Mouse (Mus musculus) bone marrow macrophage, adult 2 months (primary cell): Measurements from ENCODE around the gene Mansc1. TPM values are rescaled to one million over a fixed set of nuclear protein-coding genes. Genes with fewer than 3 reads are reported as not detected.

Experiments used
- H3K27ac ChIP-seq: 2 replicates; pipeline ENCODE4 v1.5.1; 2012; ENCODE audit warnings: low read depth, low read length; ENCODE audit not compliant: insufficient read depth
- H3K4me1 ChIP-seq: 2 replicates; pipeline ENCODE4 v1.6.1; 2012; ENCODE audit warnings: low read length; ENCODE audit not compliant: control insufficient read depth, insufficient read depth
- H3K4me3 ChIP-seq: 2 replicates; pipeline ENCODE4 v1.5.1; 2012; ENCODE audit warnings: mild to moderate bottlenecking, low read length, moderate library complexity; ENCODE audit not compliant: insufficient read depth
- CTCF ChIP-seq: IDR thresholded peaks from 2 replicates; pipeline ENCODE4 v1.5.1; 2012; ENCODE audit warnings: low read depth, mild to moderate bottlenecking, low read length, moderate library complexity
- POLR2A ChIP-seq: IDR thresholded peaks from 2 replicates; pipeline ENCODE4 v1.6.1; 2012; ENCODE audit warnings: mild to moderate bottlenecking, low read depth, low read length, borderline replicate concordance
- polyA plus RNA-seq: library from polyadenylated mRNA; stranded (reverse); fragments of >200 nt; gene quantifications from 2 replicates; pipeline ENCODE4 v1.2.4, GENCODE M21; 2012; ENCODE audit not compliant: missing spikeins, insufficient read depth, insufficient read length

The Mansc1 gene
- polyA plus RNA-seq, 1 experiment = 5.6 TPM

DNA sequence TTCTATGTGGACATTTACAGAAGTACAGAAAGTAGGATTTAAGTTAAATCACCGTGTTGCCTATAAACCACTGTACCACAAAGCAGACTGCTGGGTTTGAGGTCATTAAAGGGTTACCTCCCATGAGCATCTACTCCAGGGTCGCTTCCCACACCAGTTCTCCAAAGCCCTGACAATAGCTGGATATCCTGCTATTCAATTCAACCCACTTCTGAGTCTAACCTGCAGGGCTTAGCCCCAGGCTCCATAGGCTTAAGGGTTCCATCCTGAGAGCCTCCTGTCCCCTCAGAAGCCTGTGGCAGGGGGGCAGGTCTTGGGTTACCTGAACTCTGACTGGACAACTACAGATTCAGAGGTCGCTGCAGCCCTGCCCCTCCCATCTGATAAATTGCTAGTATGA is 12.2 kb downstream of the Mansc1 start:
- TF ChIP-seq CTCF (no peak), POLR2A (no peak)
- peaks cover 9% of the 10 kb centered on the region for H3K4me1 ChIP-seq
- H3K4me3 ChIP-seq = no peak overlapping the region
- H3K27ac ChIP-seq = no peak overlapping the region

- no peak overlapping the region for H3K4me3 ChIP-seq
These were observed 14.7 kb downstream of the Mansc1 start for GRCm38 (mm10) chr6:134617589-134617988.

DNA sequence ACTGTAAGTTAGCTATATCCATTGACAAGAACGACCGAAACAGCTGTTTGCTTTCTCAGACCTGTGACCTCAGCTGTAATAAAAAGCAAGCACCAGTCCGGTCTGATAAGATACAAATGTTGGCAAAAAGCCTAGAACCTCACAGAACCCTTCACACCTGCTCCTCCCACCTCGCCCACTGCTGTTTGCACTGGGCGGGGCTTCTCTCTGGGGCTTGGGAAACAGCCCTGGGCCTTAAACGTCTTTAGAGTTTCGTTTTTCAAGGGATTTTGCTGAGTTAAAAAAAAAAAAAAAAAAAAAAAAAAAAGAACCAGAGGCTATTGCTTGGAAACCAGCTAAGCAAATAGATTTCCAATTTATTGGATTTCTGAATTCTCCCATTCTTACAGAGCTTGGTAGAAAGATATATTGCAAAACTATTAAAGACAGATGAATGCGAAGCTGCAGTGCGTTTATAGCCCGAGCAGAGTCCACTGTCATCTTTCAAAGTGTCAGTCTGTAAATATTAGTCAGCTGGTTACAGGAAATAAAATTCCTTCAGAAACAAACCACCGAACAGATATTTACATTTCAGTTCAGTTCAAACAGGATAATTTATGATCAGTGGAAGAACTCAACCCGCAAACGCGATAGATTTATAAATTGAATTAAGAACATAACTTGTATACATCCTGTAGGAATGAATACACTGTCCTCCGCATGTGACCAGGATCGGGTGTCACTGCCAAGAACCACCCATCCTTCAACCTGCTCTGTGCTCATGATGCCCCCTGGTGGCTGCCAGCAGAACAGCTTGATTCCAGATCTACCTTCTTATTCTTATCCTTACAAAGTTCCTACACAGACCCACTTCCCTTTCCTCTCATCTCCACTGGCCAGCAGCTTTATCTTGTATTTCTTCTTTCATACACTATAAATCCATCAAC is 17.3 kb downstream of the Mansc1 start:
- H3K4me1 ChIP-seq = no peaks in the 10 kb centered on the region
- H3K4me3 ChIP-seq = no peak overlapping the region
- no peak overlapping the region for H3K27ac ChIP-seq
- peak; percentile 88 for TF ChIP-seq CTCF
- TF ChIP-seq POLR2A = no peak

More at GRCm38 (mm10) chr6:134617589-134617988, 14.7 kb downstream of the Mansc1 start:
- H3K4me1 ChIP-seq = peaks cover 9% of the 10 kb centered on the region
- H3K27ac ChIP-seq = no peak overlapping the region
- TF ChIP-seq CTCF (no peak), POLR2A (no peak)

DNA sequence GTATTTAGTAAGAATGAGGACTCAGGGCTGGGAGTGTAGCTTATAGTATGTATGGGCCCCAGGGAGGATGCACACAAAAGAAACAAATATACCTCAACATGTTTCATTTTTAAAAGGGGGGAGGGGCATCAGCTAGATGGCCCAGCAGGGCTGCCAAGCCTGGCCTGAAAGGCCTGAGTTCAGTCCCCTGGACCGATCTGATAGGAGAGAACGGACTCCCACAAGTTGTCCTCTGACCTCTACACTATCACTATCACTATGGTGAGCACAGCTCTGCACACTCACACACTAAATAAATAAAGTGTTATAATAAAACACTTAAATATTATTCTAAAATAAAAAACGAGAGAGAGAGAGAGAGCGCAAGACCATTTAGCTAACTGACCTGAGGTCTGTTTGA is 18.0 kb downstream of the Mansc1 start:
- Histone ChIP-seq H3K27ac (no peak overlapping the region), H3K4me1 (no peaks in the 10 kb centered on the region), H3K4me3 (no peak overlapping the region)
- no peak for TF ChIP-seq CTCF
- no peak for TF ChIP-seq POLR2A

DNA sequence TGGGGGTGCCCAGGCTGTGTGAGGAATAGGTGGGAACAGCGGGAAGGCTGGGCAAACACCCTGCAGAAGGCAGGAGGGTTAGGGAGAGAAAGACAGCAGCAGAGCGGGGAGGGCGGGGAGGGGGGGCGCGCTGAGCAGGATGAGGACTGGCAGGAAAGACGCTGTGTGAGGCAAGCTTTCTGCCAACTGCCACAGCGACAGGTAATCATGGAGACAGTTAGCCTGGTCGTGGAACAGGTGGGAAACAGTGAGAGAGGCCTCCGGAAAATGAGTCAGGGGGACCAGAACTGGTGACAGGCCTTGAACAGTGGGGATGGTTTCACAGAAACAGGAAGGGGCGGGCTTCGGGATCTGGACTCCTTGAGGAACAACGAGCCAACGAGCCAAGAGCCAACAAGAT is 20.4 kb downstream of the Mansc1 start:
- Histone ChIP-seq H3K4me3 (no peak overlapping the region), H3K27ac (no peak overlapping the region), H3K4me1 (no peaks in the 10 kb centered on the region)
- TF ChIP-seq CTCF (no peak), POLR2A (no peak)

DNA sequence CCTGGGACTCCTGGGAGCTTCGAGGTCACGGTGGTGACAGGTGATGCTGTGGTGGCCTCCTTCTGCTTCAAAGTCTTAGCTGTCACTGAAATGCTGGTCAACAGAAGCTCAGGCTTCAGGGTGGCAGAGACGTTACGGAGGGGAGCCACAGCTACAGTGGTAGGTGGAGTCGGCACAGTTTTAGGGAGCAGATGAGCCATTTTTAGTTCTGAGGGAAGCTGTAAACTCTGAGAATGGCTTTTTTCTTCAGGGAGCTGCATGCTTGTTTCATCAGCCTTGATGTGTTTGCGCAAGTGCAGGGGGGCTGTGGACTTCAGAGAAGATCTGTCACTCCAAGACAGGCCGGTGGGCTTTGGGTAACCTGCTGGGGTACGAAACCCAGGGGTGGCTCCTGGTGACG is 21.9 kb downstream of the Mansc1 start:
- TF ChIP-seq POLR2A = no peak
- no peak for TF ChIP-seq CTCF
- H3K4me1 ChIP-seq = no peaks in the 10 kb centered on the region
- H3K4me3 ChIP-seq = no peak overlapping the region
- H3K27ac ChIP-seq = no peak overlapping the region

- TF ChIP-seq POLR2A (no peak), CTCF (peak; percentile 29)
These were observed 25.1 kb downstream of the Mansc1 start for GRCm38 (mm10) chr6:134606949-134607746.

DNA sequence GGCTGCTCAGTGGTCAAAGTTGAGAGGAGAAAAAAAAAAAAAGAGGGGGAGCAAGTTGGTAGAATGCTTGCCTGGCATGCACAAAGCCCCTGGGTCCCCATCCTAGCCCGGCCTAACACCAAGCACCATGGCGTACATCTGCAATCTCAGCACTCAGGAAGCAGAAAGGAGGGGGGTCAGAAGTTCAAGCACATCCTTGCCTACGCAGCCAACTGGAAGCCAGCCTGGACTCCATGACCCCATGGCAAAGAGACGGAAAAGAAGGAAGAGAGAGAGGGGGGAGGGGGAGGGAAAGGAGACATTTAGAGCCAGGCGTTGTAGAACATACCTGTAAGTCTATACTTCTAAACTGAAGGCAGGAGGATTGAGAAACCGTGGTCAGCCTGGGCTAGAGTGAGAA is 25.7 kb downstream of the Mansc1 start:
- TF ChIP-seq CTCF = no peak
- TF ChIP-seq POLR2A = no peak
- no peaks in the 10 kb centered on the region for H3K4me1 ChIP-seq
- no peak overlapping the region for H3K4me3 ChIP-seq
- H3K27ac ChIP-seq = no peak overlapping the region

More at GRCm38 (mm10) chr6:134606949-134607746, 25.1 kb downstream of the Mansc1 start:
- no peak overlapping the region for H3K4me3 ChIP-seq
- no peaks in the 10 kb centered on the region for H3K4me1 ChIP-seq
- no peak overlapping the region for H3K27ac ChIP-seq

DNA sequence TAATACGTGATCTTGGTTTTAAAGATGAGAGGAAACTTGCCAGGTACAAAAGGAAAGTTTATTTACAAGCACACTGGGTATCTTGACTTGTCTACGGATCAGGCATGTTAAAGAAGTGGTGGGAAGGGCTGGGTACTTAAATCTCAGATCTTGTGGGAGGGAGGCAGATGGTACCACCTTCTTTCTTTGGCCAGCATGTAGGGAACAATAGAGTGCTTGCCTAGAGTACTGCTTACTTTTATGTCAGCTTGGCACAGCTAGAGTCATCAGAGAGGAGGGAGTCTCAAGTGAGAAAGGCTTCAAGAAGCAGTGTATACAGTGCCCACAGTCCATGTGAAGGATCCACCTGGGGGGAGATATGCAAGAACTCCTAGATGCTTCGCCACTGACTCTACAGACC is 27.1 kb downstream of the Mansc1 start:
- no peak overlapping the region for H3K4me3 ChIP-seq
- TF ChIP-seq POLR2A = no peak
- TF ChIP-seq CTCF = no peak
- H3K27ac ChIP-seq = no peak overlapping the region

DNA sequence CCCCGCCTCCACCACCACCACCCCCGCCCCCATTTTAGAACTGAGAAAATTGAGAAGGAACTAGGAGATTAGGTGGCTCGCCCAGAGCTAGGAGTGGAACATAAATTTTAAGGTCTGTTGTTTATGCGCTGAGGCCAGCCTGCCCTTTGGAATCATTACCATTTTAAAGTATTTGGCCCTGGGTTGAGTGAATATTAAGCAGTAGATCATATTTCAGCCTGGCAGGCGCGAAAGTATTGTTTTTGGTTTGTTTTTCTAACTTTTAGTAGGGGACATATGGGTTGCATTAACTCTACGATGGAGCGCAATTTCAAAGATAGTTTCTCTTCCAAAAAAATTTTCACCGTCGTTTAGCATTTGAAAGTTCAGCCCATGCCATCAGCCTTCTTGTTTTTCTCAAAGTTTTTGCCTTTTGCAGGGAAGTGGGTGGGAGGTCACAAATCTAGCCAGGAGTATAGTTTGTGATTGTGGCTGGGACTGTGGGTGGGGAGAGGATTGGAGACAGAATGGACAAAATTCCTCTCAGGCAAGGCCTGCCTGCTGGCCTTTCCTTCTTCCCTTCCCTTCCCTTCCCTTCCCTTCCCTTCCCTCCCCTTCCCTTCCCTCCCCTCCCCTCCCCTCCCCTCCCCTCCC is 29.8 kb downstream of the Mansc1 start:
- TF ChIP-seq CTCF (no peak), POLR2A (no peak)
- Histone ChIP-seq H3K4me1 (no peaks in the 10 kb centered on the region), H3K27ac (no peak overlapping the region), H3K4me3 (no peak overlapping the region)

More for the DNA sequence above, 27.1 kb downstream of the Mansc1 start:
- no peaks in the 10 kb centered on the region for H3K4me1 ChIP-seq

DNA sequence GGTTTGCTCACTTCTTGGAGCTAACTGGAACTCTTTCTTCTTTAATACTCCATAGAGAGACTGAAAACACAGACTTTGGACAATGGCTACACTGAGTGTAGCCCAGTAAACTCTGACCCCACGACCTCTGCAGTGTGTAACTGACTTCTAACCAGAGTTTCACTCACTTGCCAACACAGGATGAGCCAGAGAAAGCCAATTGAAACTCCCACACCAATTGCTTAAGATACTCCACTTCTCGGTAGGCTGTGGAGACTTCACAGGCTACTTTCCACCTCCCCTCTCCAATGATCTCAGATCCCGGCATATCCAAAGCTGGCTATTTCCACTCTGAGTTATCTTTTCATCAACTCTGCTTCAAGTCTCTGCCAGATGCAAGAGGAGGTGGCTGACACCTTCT is 30.5 kb downstream of the Mansc1 start:
- Histone ChIP-seq H3K27ac (no peak overlapping the region), H3K4me3 (no peak overlapping the region), H3K4me1 (no peaks in the 10 kb centered on the region)
- TF ChIP-seq POLR2A = no peak
- no peak for TF ChIP-seq CTCF
